Mouse (Mus musculus) heart, adult 2 months (tissue): ENCODE measurements around the gene Plekha8. TPM values are rescaled to one million over a fixed set of nuclear protein-coding genes. Genes with fewer than 3 reads are reported as not detected.
A peak's percentile ranks its signal among the peaks of the same experiment; 100 is the strongest.

Source experiments
- DNase-seq, 2 experiments: peaks; one replicate each; pipeline ENCODE4 v3.0.0; 2021
- H3K27ac ChIP-seq: fragments of 200-600 bp; 2 replicates; pipeline ENCODE4 v1.8.1; 2022
- H3K27me3 ChIP-seq: fragments of 200-500 bp; 2 replicates; pipeline ENCODE4 v1.6.1; 2012; ENCODE audit warnings: mild to moderate bottlenecking, low read length, inconsistent platforms, mixed read lengths; ENCODE audit not compliant: control insufficient read depth, insufficient read depth
- H3K36me3 ChIP-seq: fragments of 200-500 bp; 2 replicates; pipeline ENCODE4 v1.6.1; 2012; ENCODE audit warnings: low read length, inconsistent platforms; ENCODE audit not compliant: control insufficient read depth, insufficient read depth
- H3K4me1 ChIP-seq: fragments of 200-500 bp; 2 replicates; pipeline ENCODE4 v1.6.1; 2011; ENCODE audit warnings: low read length; ENCODE audit not compliant: control insufficient read depth, insufficient read depth
- H3K4me3 ChIP-seq: fragments of 200-600 bp; 2 replicates; pipeline ENCODE4 v1.8.1; 2022
- H3K79me2 ChIP-seq: fragments of 200-500 bp; replicated peaks from 2 replicates; pipeline ENCODE4 v1.6.1; 2012; ENCODE audit warnings: mild to moderate bottlenecking, inconsistent platforms, low read length, moderate library complexity, mixed read lengths; ENCODE audit not compliant: control insufficient read depth, insufficient read depth
- H3K9ac ChIP-seq: fragments of 200-500 bp; 2 replicates; pipeline ENCODE4 v1.6.1; 2012; ENCODE audit warnings: low read depth, mild to moderate bottlenecking, control low read depth, inconsistent platforms, low read length, mixed read lengths
- CTCF ChIP-seq: fragments of 200-600 bp; IDR thresholded peaks from 2 replicates; pipeline ENCODE4 v1.8.1; 2022; ENCODE audit warnings: antibody characterized with exemption, mild to moderate bottlenecking, moderate library complexity
- EP300 ChIP-seq: fragments of 200-500 bp; IDR thresholded peaks from 2 replicates; pipeline ENCODE4 v1.6.1; 2011; ENCODE audit warnings: low read depth, low read length, control low read depth; ENCODE audit not compliant: insufficient read depth
- POLR2A ChIP-seq: fragments of 200-500 bp; IDR thresholded peaks from 2 replicates; pipeline ENCODE4 v1.6.1; 2011; ENCODE audit warnings: mild to moderate bottlenecking, low read depth, low read length, control low read depth; ENCODE audit not compliant: insufficient read depth
- WGBS: fragments of 180-500 bp; shearing (Covaris S2); methylation state at CpG from one replicate; pipeline ENCODE4 v1.1.7; 2018; 5-methylcytosine and 5-hydroxymethylcytosine counted together
- intact Hi-C: fragments of 180-260 bp; cut with DNase I; formaldehyde crosslinking; loops from one replicate; pipeline ENCODE4 v1.15.1; 2025
- polyA plus RNA-seq: library from polyadenylated mRNA; depleted of rRNA; stranded (reverse); fragments of >200 nt; gene quantifications from 2 replicates; pipeline ENCODE4 v1.2.3, GENCODE M21; 2012
- total RNA-seq, 2 experiments: library from RNA; stranded (reverse); gene quantifications; 2 replicates each; pipeline ENCODE4 v1.2.3; 2021

Gene Plekha8
- total and polyA plus RNA-seq, 3 experiments, result 2.6 to 9.7 (median 9.0) TPM

DNA sequence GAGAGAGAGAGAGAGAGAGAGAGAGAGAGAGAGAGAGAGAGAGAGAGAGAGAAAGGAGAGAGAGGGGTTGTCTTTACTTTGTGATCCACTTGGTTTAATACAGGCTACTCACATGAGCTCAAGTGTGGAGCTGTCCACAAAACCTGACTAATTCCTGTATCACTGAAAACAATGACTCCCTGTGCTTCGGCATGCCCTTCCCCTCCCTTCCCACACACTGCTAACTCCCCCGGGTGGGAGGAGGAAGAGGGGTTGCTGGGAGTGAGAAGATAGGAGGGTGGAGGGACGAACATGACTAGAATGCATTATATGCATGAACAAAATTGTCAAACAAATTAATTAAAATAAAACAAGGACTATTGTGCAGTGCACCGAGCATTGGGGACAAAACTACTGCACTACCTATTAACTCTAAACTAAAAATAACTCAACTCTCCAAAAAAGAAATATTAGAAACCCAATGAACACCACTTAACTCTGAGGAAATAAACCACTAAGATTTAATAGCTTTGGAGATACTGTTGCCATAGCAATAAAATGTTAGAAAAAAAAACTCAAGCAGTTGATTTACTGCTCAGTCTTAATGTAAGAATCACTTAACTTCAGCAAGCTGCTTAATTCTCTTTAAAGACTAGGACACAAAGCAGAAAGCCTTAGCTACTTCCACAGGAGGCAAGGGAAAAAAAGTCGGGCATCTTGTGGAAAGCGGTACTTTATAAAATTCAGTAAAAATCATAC lies 21.5 kb upstream of the Plekha8 start:
- H3K79me2 ChIP-seq, result no peaks in the 10 kb centered on the region

GRCm38 (mm10) chr6:54586175-54586574 lies 8.7 kb upstream of the Plekha8 start:
- Histone ChIP-seq H3K36me3 (no peaks in the 10 kb centered on the region), H3K9ac (no peak overlapping the region), H3K27me3 (no peaks in the 10 kb centered on the region), H3K4me3 (no peak overlapping the region), H3K27ac (no peak overlapping the region), H3K79me2 (no peaks in the 10 kb centered on the region; the same call in 1 of the 2 replicates), H3K4me1 (no peaks in the 10 kb centered on the region; the same call in 1 of the 2 replicates)
- 20% methylated on average over 2 of the region's 2 CpGs for WGBS
- TF ChIP-seq CTCF, result peak; percentile 95
- TF ChIP-seq EP300, result no peak
- DNase-seq, result peak in 1 of 2 experiments; percentile 26
- intact Hi-C loops, result loop anchor here (2.0 to 5.0 kb wide), 3 partner anchors 43 to 581 kb away; partner anchors contain the start of gene Nod1

More for the DNA sequence above, 21.5 kb upstream of the Plekha8 start:
- Histone ChIP-seq H3K4me3 (no peak overlapping the region), H3K36me3 (no peaks in the 10 kb centered on the region), H3K9ac (no peak overlapping the region), H3K4me1 (no peaks in the 10 kb centered on the region), H3K27ac (no peak overlapping the region), H3K27me3 (no peaks in the 10 kb centered on the region)
- DNase-seq, result no peak
- TF ChIP-seq POLR2A, result no peak
- TF ChIP-seq EP300, result no peak
- no peak for TF ChIP-seq CTCF
- WGBS, result 35% methylated on average over 6 of the region's 6 CpGs
- intact Hi-C loops, result no loop called here

- Histone ChIP-seq H3K27me3 (no peaks in the 10 kb centered on the region), H3K4me1 (peaks cover 2% of the 10 kb centered on the region), H3K36me3 (no peaks in the 10 kb centered on the region), H3K27ac (no peak overlapping the region), H3K4me3 (no peak overlapping the region), H3K9ac (no peak overlapping the region), H3K79me2 (no peaks in the 10 kb centered on the region; the same call in 1 of the 2 replicates)
- TF ChIP-seq POLR2A (no peak), EP300 (no peak), CTCF (no peak)
- DNase-seq, result no peak
- intact Hi-C loops, result loop anchor here (2.0 to 5.0 kb wide), 3 partner anchors 42 to 580 kb away; partner anchors contain the start of gene Nod1
- 80% methylated on average over 8 of the region's 8 CpGs for WGBS
These were observed 8.0 kb upstream of the Plekha8 start for GRCm38 (mm10) chr6:54586911-54587310.

- Histone ChIP-seq H3K79me2 (no peaks in the 10 kb centered on the region; the same call in 1 of the 2 replicates), H3K27ac (no peak overlapping the region), H3K36me3 (no peaks in the 10 kb centered on the region), H3K27me3 (no peaks in the 10 kb centered on the region), H3K9ac (no peak overlapping the region), H3K4me3 (no peak overlapping the region), H3K4me1 (peaks cover 2% of the 10 kb centered on the region)
- DNase-seq, result no peak
- 85% methylated on average over 4 of the region's 4 CpGs for WGBS
- TF ChIP-seq EP300, result no peak
- no peak for TF ChIP-seq CTCF
- TF ChIP-seq POLR2A, result no peak
- intact Hi-C loops, result loop anchor here (2.0 to 5.0 kb wide), 4 partner anchors 27 to 580 kb away; partner anchors contain the start of gene Nod1
These were observed 7.2 kb upstream of the Plekha8 start for GRCm38 (mm10) chr6:54587683-54588082.

DNA sequence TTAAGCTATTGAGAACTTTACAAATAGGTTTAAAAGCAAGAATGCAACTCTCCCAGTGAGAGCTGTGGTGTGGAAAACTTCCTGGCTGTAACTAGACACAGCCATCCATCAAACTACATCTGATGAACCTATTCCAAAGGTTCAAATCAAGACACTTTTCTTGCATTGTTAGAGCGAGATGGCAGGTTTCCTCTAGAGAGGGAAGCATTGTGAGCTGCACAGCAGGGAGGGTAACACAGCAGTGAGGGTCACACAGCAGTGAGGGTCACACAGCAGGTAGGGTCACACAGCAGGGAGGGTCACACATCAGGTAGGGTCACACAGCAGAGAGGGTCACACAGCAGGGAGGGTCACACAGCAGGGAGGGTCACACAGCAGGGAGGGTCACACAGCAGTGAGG lies 6.7 kb upstream of the Plekha8 start:
- Histone ChIP-seq H3K27me3 (no peaks in the 10 kb centered on the region), H3K4me1 (peaks cover 2% of the 10 kb centered on the region), H3K79me2 (no peaks in the 10 kb centered on the region; the same call in 1 of the 2 replicates), H3K36me3 (no peaks in the 10 kb centered on the region), H3K27ac (no peak overlapping the region), H3K9ac (no peak overlapping the region), H3K4me3 (no peak overlapping the region)
- 68% methylated on average over 1 of the region's 1 CpGs for WGBS
- no peak for TF ChIP-seq POLR2A
- TF ChIP-seq CTCF, result no peak
- TF ChIP-seq EP300, result no peak
- no peak for DNase-seq
- intact Hi-C loops, result loop anchor here (2.0 to 5.0 kb wide), 3 partner anchors 27 to 579 kb away; partner anchors contain the start of gene Nod1

GRCm38 (mm10) chr6:54590691-54591090 lies 4.2 kb upstream of the Plekha8 start:
- no peak for DNase-seq
- Histone ChIP-seq H3K36me3 (no peaks in the 10 kb centered on the region), H3K27ac (no peak overlapping the region), H3K4me3 (no peak overlapping the region), H3K79me2 (no peaks in the 10 kb centered on the region; the same call in 1 of the 2 replicates), H3K27me3 (no peaks in the 10 kb centered on the region), H3K9ac (no peak overlapping the region), H3K4me1 (peaks cover 2% of the 10 kb centered on the region)
- 92% methylated on average over 2 of the region's 2 CpGs for WGBS
- intact Hi-C loops, result loop anchor here (5.0 to 10.0 kb wide), 2 partner anchors 196 to 227 kb away; partner anchors contain the start of gene Znrf2
- TF ChIP-seq EP300, result no peak
- TF ChIP-seq CTCF, result no peak
- TF ChIP-seq POLR2A, result no peak
